Comparison of ENCODE assay signal across 17 mouse cellular contexts in genomic region chr5:35159854-35160253, GRCm38 (mm10). TPM values are rescaled to one million over a fixed set of nuclear protein-coding genes. Genes with fewer than 3 reads are reported as not detected.
DNase-seq lines count a peak whose midpoint lies in the region; ATAC-seq and TF ChIP-seq lines count a peak whose summit lies in the region.
"Had no signal": no experiment of that assay in that cellular context is flagged by ENCODE, and none has a peak within 500 bp of the region (broad histone marks: within the 10 kb centered on the region; RNA-seq: fewer than 3 reads in every experiment).

No protein-coding gene starts in this region.

- no peak overlapping the region for H3K9ac ChIP-seq in forebrain, embryonic 14.5 days (ENCODE audit: low read length)
- H3K9ac ChIP-seq in forebrain, embryonic 11.5 days (ENCODE audit: low read length): no peak overlapping the region
- no peak overlapping the region for H3K9ac ChIP-seq in hindbrain, postnatal 0 days (replicated peaks; ENCODE audit: low read length)
- no peak overlapping the region for H3K9ac ChIP-seq in hindbrain, embryonic 14.5 days
- peak overlapping the region; percentile 90 for H3K9ac ChIP-seq in liver, embryonic 13.5 days
- H3K9ac ChIP-seq in liver, postnatal 0 days (replicated peaks): peak overlapping the region; percentile 63; the same call in 1 of the 2 replicates
- H3K9ac ChIP-seq: embryonic facial prominence, embryonic 15.5 days; intestine, embryonic 15.5 days; lung, embryonic 15.5 days had no signal

- no peak for TF ChIP-seq CTCF in hindbrain, postnatal 0 days (IDR thresholded peaks at IDR 0.05; ENCODE audit: low read depth)
- TF ChIP-seq CTCF in liver, postnatal 0 days (IDR thresholded peaks at IDR 0.05; ENCODE audit: low read depth): no peak

- no peak overlapping the region for H3K4me2 ChIP-seq in forebrain, embryonic 14.5 days (ENCODE audit: low read length)
- no peak overlapping the region for H3K4me2 ChIP-seq in forebrain, embryonic 11.5 days (ENCODE audit: low read depth, low read length, severe bottlenecking)
- H3K4me2 ChIP-seq in hindbrain, postnatal 0 days (ENCODE audit: low read depth, low read length): no peak overlapping the region
- no peak overlapping the region for H3K4me2 ChIP-seq in hindbrain, embryonic 14.5 days (replicated peaks)
- H3K4me2 ChIP-seq in liver, embryonic 13.5 days: peak overlapping the region; percentile 76
- peak overlapping the region; percentile 65 for H3K4me2 ChIP-seq in liver, postnatal 0 days (ENCODE audit: low read depth, low read length)
- H3K4me2 ChIP-seq: embryonic facial prominence, embryonic 15.5 days; hindbrain, embryonic 13.5 days; intestine, embryonic 15.5 days; limb, embryonic 13.5 days; lung, embryonic 15.5 days had no signal

- no peaks in the 10 kb centered on the region for H3K9me3 ChIP-seq in forebrain, embryonic 14.5 days (replicated peaks; ENCODE audit: control insufficient read depth, low read length)
- no peaks in the 10 kb centered on the region for H3K9me3 ChIP-seq in forebrain, embryonic 11.5 days (ENCODE audit: control insufficient read depth, low read length)
- H3K9me3 ChIP-seq in hindbrain, postnatal 0 days (ENCODE audit: low read length): no peaks in the 10 kb centered on the region
- H3K9me3 ChIP-seq in hindbrain, embryonic 14.5 days (ENCODE audit: control insufficient read depth, low read length): no peaks in the 10 kb centered on the region
- no peaks in the 10 kb centered on the region for H3K9me3 ChIP-seq in liver, embryonic 13.5 days (replicated peaks)
- H3K9me3 ChIP-seq in liver, postnatal 0 days (ENCODE audit: low read length): no peaks in the 10 kb centered on the region
- H3K9me3 ChIP-seq: embryonic facial prominence, embryonic 15.5 days; hindbrain, embryonic 13.5 days; intestine, embryonic 15.5 days; limb, embryonic 13.5 days; lung, embryonic 15.5 days had no signal

- H3K4me1 ChIP-seq in forebrain, embryonic 14.5 days (ENCODE audit: control insufficient read depth, insufficient read depth, low read length): peaks cover 8% of the 10 kb centered on the region
- H3K4me1 ChIP-seq in forebrain, embryonic 11.5 days (replicated peaks; ENCODE audit: control insufficient read depth, insufficient read depth, low read length): no peaks in the 10 kb centered on the region
- no peaks in the 10 kb centered on the region for H3K4me1 ChIP-seq in hindbrain, postnatal 0 days (ENCODE audit: insufficient read depth, low read length)
- H3K4me1 ChIP-seq in hindbrain, embryonic 14.5 days (replicated peaks; ENCODE audit: control insufficient read depth, insufficient read depth, low read length): peaks cover 10% of the 10 kb centered on the region; the same call in 1 of the 2 replicates
- H3K4me1 ChIP-seq in liver, embryonic 13.5 days (replicated peaks): peaks cover 72% of the 10 kb centered on the region
- peaks cover 23% of the 10 kb centered on the region for H3K4me1 ChIP-seq in liver, postnatal 0 days (ENCODE audit: insufficient read depth)

- H3K36me3 ChIP-seq in forebrain, embryonic 14.5 days (ENCODE audit: control insufficient read depth, insufficient read depth, low read length): no peaks in the 10 kb centered on the region
- H3K36me3 ChIP-seq in forebrain, embryonic 11.5 days (ENCODE audit: control insufficient read depth, insufficient read depth, low read length): no peaks in the 10 kb centered on the region
- no peaks in the 10 kb centered on the region for H3K36me3 ChIP-seq in hindbrain, postnatal 0 days (ENCODE audit: insufficient read depth, low read length)
- no peaks in the 10 kb centered on the region for H3K36me3 ChIP-seq in hindbrain, embryonic 14.5 days (replicated peaks; ENCODE audit: control insufficient read depth, insufficient read depth)
- peaks cover 5% of the 10 kb centered on the region for H3K36me3 ChIP-seq in liver, embryonic 13.5 days
- H3K36me3 ChIP-seq in liver, postnatal 0 days (replicated peaks; ENCODE audit: insufficient read depth, low read length): no peaks in the 10 kb centered on the region
- H3K36me3 ChIP-seq: embryonic facial prominence, embryonic 15.5 days; hindbrain, embryonic 13.5 days; intestine, embryonic 15.5 days; limb, embryonic 13.5 days; lung, embryonic 15.5 days had no signal

- TF ChIP-seq EP300 in liver, postnatal 0 days (IDR thresholded peaks at IDR 0.05; ENCODE audit: low read depth): no peak

- no peak overlapping the region for H3K4me3 ChIP-seq in forebrain, embryonic 14.5 days (ENCODE audit: low read depth, low read length)
- no peak overlapping the region for H3K4me3 ChIP-seq in forebrain, embryonic 11.5 days (ENCODE audit: low read depth, low read length)
- no peak overlapping the region for H3K4me3 ChIP-seq in hindbrain, postnatal 0 days (ENCODE audit: low read length)
- H3K4me3 ChIP-seq in hindbrain, embryonic 14.5 days (replicated peaks; ENCODE audit: low read length): no peak overlapping the region
- H3K4me3 ChIP-seq in liver, embryonic 13.5 days (replicated peaks): peak overlapping the region; percentile 73
- H3K4me3 ChIP-seq in liver, postnatal 0 days (ENCODE audit: low read depth, low read length): peak overlapping the region; percentile 44
- H3K4me3 ChIP-seq: embryonic facial prominence, embryonic 15.5 days; gastrocnemius, adult 2 months; hindbrain, embryonic 13.5 days; intestine, embryonic 15.5 days; limb, embryonic 13.5 days; lung, embryonic 15.5 days had no signal

- DNase-seq in forebrain, embryonic 14.5 days (ENCODE audit: low spot score): no peak
- DNase-seq in forebrain, embryonic 11.5 days (ENCODE audit: low spot score): no peak
- DNase-seq in hindbrain, postnatal 0 days (ENCODE audit: low spot score): no peak
- no peak for DNase-seq in hindbrain, embryonic 14.5 days (ENCODE audit: low spot score)
- DNase-seq in liver, embryonic 13.5 days: no peak
- no peak for DNase-seq in liver, postnatal 0 days
- DNase-seq in ovary, postnatal 10 days (ENCODE audit: low spot score): no peak
- DNase-seq: embryo, embryonic 11 days; gastrocnemius, adult 2 months; lung, postnatal 4 days; right cerebral cortex, adult 18-20 months had no signal

- 0 out of 2 replicates have a peak overlapping the region, but pooled peaks have one; percentile 39 for H3K27ac ChIP-seq in forebrain, embryonic 14.5 days (ENCODE audit: low read depth, low read length)
- H3K27ac ChIP-seq in forebrain, embryonic 11.5 days (ENCODE audit: low read depth, low read length): no peak overlapping the region
- peak overlapping the region; percentile 56; the same call in 1 of the 2 replicates for H3K27ac ChIP-seq in hindbrain, postnatal 0 days
- no peak overlapping the region for H3K27ac ChIP-seq in hindbrain, embryonic 14.5 days
- H3K27ac ChIP-seq in liver, embryonic 13.5 days: peak overlapping the region; percentile 98
- no peak overlapping the region for H3K27ac ChIP-seq in liver, postnatal 0 days (ENCODE audit: low read depth)
- H3K27ac ChIP-seq: embryonic facial prominence, embryonic 15.5 days; gastrocnemius, adult 2 months; hindbrain, embryonic 13.5 days; intestine, embryonic 15.5 days; lung, embryonic 15.5 days; stomach, postnatal 0 days had no signal

- no peak for ATAC-seq in forebrain, embryonic 14.5 days
- ATAC-seq in forebrain, embryonic 11.5 days (replicated peaks; ENCODE audit: low FRiP score): no peak
- ATAC-seq in hindbrain, postnatal 0 days: no peak
- ATAC-seq in hindbrain, embryonic 14.5 days (ENCODE audit: low FRiP score): no peak
- ATAC-seq in liver, embryonic 13.5 days (ENCODE audit: low read depth): no peak
- no peak for ATAC-seq in liver, postnatal 0 days
- ATAC-seq: intestine, embryonic 15.5 days had no signal

- H3K27me3 ChIP-seq in forebrain, embryonic 14.5 days (replicated peaks; ENCODE audit: control insufficient read depth, insufficient read depth, low read length): no peaks in the 10 kb centered on the region
- H3K27me3 ChIP-seq in forebrain, embryonic 11.5 days (ENCODE audit: control insufficient read depth, insufficient read depth, low read length): no peaks in the 10 kb centered on the region
- no peaks in the 10 kb centered on the region for H3K27me3 ChIP-seq in hindbrain, postnatal 0 days (ENCODE audit: insufficient read depth, low read length)
- H3K27me3 ChIP-seq in hindbrain, embryonic 14.5 days (ENCODE audit: control insufficient read depth, insufficient read depth, low read length): no peaks in the 10 kb centered on the region
- H3K27me3 ChIP-seq in liver, embryonic 13.5 days: no peaks in the 10 kb centered on the region
- no peaks in the 10 kb centered on the region for H3K27me3 ChIP-seq in liver, postnatal 0 days (ENCODE audit: insufficient read depth, low read length)
- H3K27me3 ChIP-seq: embryonic facial prominence, embryonic 15.5 days; hindbrain, embryonic 13.5 days; intestine, embryonic 15.5 days; limb, embryonic 13.5 days; lung, embryonic 15.5 days had no signal

- 74% methylated on average over 4 of the region's 4 CpGs for WGBS in forebrain, embryonic 14.5 days
- WGBS in forebrain, embryonic 11.5 days: 89% methylated on average over 4 of the region's 4 CpGs
- WGBS in hindbrain, postnatal 0 days: 63% methylated on average over 4 of the region's 4 CpGs
- WGBS in hindbrain, embryonic 14.5 days: 75% methylated on average over 4 of the region's 4 CpGs
- WGBS in liver, embryonic 13.5 days (ENCODE audit: insufficient replicate concordance): 78% methylated on average over 4 of the region's 4 CpGs
- 82% methylated on average over 4 of the region's 4 CpGs for WGBS in liver, postnatal 0 days (ENCODE audit: insufficient replicate concordance)

RNA-seq across cellular contexts. Expression of gene Lrpap1, which starts 54.3 kb away (rescaled TPM):
- 162 and 169 TPM in 2 replicates for polyA plus RNA-seq in forebrain, embryonic 14.5 days (2014; fragmentation: Nextera tagmentation; extraction: Ambion mirVana)
- 83.2 and 83.7 TPM in 2 replicates for polyA plus RNA-seq in forebrain, embryonic 11.5 days (2014; fragmentation: Nextera tagmentation; extraction: Ambion mirVana)
- 97.2 and 99.5 TPM in 2 replicates for total RNA-seq in hindbrain, postnatal 0 days (2014; rRNA removed)
- 200 and 205 TPM in 2 replicates for polyA plus RNA-seq in hindbrain, postnatal 0 days (2015; fragmentation: Nextera tagmentation; extraction: Ambion mirVana)
- 150 and 160 TPM in 2 replicates for polyA plus RNA-seq in hindbrain, embryonic 14.5 days (2014; fragmentation: Nextera tagmentation; extraction: Ambion mirVana)
- 64.0 and 76.5 TPM in 2 replicates for polyA plus RNA-seq in liver, embryonic 13.5 days (2015; fragmentation: Nextera tagmentation; extraction: Ambion mirVana)
- polyA plus RNA-seq in liver, postnatal 0 days (2015; fragmentation: Nextera tagmentation; extraction: Ambion mirVana): 48.8 and 56.4 TPM in 2 replicates

Comparison
In these comparisons a context has a peak if more than half of its experiments do, and no peak if none do; other contexts are left out.
1. H3K27ac ChIP-seq: peak in forebrain, embryonic 14.5 days (single experiment), hindbrain, postnatal 0 days (single experiment) and liver, embryonic 13.5 days (single experiment); none in forebrain, embryonic 11.5 days (single experiment), hindbrain, embryonic 14.5 days (single experiment) and liver, postnatal 0 days (single experiment).
2. H3K4me2 ChIP-seq: peak in liver, embryonic 13.5 days (single experiment) and liver, postnatal 0 days (single experiment); none in forebrain, embryonic 14.5 days (single experiment), forebrain, embryonic 11.5 days (single experiment), hindbrain, postnatal 0 days (single experiment) and hindbrain, embryonic 14.5 days (single experiment).
3. H3K4me3 ChIP-seq: peak in liver, embryonic 13.5 days (single experiment) and liver, postnatal 0 days (single experiment); none in forebrain, embryonic 14.5 days (single experiment), forebrain, embryonic 11.5 days (single experiment), hindbrain, postnatal 0 days (single experiment) and hindbrain, embryonic 14.5 days (single experiment).
4. H3K9ac ChIP-seq: peak in liver, embryonic 13.5 days (single experiment) and liver, postnatal 0 days (single experiment); none in forebrain, embryonic 14.5 days (single experiment), forebrain, embryonic 11.5 days (single experiment), hindbrain, postnatal 0 days (single experiment) and hindbrain, embryonic 14.5 days (single experiment).